Mouse (Mus musculus): ENCODE measurements around the gene Gpr37.

DNA sequence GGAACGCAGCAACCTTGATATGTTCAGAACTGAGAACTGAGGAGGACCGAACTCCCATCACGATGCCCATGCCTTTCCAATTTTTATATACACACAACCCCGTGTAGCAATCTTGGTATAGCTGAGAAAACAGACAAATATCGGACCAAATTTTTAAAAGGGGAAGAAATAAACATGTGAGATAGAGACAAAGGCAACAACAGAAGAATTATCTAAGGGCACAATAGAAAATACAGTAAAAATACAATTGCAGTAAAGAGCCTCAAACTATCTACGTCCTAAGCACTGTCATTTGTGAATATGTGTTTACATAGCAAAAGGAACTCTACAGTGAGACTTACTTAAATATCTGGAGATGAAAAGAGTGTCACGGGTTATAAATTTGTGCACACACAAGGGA lies at the start of gene Gpr37:
- TF ChIP-seq CTCF (IDR thresholded peaks at IDR 0.05; ENCODE audit: control insufficient read depth, insufficient read depth, insufficient replicate concordance, low read depth, low read length) (no peak), POLR2A (IDR thresholded peaks at IDR 0.05; ENCODE audit: control insufficient read depth, low read depth, low read length) (no peak)

Data from testis, adult 2 months (tissue).